Mouse (Mus musculus) cerebellum, adult 18-20 months (tissue): Measurements from ENCODE around the gene Ywhag.
A peak's percentile ranks its signal among the peaks of the same experiment; 100 is the strongest.

Source experiments
- DNase-seq, 2 experiments: peaks; one replicate each; pipeline ENCODE4 v3.0.0; 2021

Gene Ywhag

DNA sequence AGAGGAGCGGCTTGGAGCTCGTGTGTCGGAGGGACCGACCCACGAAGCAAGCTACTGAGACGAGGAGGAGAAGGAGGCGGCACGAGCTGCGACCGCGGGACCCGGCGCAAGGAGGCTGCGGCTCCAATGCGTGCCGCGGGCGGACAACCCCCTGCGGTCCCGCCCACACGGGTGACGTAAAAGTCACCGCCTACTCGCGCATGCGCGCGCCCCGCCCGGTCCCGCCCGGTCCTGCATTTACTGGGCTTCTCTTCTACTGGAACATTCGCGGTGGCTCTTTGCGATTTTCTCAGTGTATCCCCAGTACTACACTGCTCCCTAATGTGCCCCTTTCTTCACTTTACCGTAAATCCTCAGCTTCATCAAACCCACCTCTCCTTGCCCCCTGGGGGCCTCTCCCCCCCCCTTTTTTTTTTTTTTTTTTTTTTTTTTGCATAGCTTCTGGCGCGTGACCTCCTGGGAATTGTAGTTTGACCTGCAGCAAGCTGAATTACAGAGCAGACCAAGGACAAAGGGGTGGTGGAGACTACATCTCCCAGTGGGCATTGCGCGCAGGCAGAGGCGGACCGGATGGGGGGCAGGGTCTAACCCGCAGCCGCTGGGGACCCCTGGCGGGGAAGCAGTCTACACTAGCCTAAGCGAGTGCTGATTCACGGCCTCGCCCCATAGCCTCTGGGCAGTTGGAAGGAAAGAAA lies at the start of gene Ywhag:
Gene Ywhag, minus strand, starts transcription at position 136 of the 695 bp plus-strand sequence.
- DNase-seq: peak; percentile 98 to 99

DNA sequence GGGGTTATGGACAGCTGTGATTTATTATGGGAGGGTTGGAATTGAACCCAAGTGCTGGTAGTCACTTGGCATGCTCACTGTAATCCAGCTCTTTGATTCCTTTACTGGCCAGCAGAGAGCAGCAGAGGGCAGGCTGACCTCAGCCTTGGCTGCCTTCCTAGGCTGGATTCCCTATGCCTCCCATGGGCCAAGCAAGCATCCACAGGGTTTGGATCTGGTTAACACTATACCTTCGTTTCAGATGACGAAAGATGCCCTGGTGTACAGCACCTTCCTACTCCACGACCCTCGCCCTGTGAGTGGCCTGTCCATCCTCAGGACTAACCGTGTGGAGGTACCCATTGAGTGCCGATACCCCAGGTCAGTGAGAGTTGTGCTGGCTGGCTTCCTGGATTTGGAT lies 48.0 kb upstream of the Ywhag start:
- DNase-seq: peak; percentile 71 to 80

DNA sequence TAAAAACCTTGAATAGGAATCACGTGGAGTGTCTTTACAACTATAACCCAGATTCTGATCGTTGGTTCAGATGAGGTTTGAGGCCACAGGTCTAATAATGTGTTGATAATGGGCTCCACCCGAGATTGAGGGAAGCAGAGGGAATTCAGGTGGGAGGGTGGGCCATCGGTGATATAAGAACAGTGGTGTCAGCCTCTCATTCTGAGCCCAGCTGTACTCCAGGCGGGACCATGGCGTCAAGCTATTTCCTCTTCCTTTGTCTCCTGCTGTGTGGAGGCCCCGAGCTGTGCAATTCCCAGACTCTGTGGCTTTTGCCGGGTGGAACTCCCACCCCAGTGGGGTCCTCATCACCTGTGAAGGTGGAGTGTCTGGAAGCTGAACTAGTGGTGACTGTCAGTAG lies 45.5 kb upstream of the Ywhag start, which contains the start of gene Zp3:
Gene Zp3, plus strand, starts transcription at position 196 of the 400 bp plus-strand sequence.
- no peak for DNase-seq

DNA sequence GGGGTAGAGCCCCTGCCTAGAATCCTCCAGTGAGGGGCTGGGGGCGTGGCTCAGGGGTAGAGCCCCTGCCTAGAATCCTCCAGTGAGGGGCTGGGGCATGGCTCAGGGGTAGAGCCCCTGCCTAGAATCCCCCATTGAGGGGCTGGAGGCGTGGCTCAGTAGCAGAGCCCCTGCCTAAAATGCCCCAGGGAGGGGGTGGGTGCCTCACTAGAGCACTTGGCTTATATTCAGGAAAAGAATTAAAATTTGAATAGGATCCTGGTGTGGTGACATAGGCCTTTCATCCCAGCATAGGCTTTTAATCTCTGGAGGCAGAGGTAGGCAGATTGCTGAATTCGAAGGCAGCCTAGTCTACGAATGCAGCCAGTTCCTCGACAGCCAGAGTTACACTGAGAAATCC lies 45.0 kb upstream of the Ywhag start:
- no peak for DNase-seq

DNA sequence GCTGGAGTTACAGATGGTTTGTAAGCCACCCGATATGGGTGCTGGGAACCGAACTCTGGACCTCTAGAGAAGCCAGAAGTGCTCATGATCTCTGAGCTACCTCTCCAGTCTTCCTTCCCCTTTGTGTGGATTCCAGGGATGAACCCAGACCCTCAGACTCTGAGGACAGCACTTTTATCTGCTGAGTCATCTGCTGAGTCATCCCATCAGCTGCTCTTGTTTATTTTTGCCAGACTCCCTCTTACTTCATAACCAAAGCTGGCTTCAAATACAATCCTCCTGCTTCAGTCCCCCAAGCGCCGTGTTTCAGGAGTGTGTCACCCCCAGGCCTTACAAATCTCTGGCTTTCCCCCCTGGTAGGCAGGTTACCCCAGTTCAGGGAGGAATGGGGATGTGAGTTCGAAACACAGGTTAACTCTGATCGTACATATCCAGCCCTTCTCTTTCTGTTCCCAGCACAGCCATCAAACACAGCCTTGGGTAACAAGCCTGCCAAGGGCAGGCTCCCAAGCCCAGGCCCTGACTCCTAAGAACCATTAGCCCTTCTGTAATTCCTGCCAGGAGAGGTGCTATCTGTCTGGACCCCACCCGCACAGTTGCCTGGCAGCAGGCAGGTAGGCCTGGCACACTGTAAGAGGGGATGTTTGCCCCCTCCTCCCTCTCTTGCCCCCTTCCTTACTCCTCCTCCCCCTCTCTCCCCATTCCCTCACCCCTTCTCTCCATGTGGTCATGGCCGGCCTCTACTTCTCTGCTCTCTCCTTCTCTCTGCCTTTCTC lies 41.7 kb upstream of the Ywhag start:
- DNase-seq: no peak

DNA sequence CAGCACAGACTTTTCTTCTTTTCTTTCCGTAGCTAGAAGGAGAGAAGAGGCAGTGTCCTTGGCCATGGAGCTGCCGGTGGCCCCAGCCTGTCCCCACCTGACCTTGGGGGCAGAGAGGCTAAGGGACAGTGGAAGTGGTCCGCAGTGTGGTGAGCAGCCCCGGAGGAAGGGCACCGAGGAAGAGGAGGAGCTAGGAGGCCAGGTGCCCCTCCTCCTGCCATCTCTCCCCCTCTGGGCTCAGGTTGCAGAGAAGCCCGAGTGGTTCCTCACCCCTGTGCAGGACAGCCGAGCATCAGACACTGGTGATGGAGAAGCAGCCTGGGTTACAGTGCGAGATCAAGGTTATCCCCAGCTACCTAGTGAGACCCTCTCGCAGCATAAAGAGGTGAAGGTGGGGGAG lies 39.9 kb upstream of the Ywhag start, which contains the start of gene Ssc4d:
Gene Ssc4d, minus strand, starts transcription at position 167 of the 400 bp plus-strand sequence.
- DNase-seq: no peak

DNA sequence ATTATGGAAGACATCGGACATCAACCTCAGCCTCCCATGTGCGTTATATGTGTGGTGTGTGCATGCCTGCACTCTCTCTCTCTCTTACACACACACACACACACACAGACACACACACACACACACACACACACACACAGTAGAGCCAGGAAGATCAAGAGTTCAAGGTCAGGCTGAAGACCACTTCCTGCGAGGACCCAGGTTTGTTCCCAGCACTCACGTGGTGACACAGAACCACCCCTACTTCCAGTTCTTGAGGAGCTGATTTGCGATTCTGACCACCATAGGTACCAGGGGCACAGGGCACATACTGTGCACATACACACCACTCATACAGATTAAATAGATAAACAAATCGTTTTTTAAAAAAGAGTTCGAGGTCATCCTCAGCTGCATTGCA lies 37.5 kb upstream of the Ywhag start:
- DNase-seq: no peak

DNA sequence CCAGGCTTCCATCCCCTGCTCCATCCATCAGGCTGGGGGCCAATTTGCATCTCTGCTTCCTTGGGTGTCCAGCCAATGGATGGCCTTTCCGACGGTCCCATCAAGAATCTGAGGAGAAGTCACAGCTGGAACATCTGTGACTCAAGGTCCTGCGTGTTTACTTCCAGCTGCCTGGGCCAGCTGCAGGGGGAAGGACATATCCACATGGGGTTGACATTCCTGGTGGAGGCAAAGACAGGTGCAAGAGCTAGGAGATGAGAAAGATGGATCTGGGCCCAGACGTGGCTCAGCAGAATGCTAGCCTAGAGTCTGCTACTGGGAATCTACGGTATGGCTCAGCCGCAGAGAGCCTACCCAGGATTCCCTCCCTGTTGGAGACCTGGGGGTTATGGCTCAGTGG lies 35.8 kb upstream of the Ywhag start:
- no peak for DNase-seq

DNA sequence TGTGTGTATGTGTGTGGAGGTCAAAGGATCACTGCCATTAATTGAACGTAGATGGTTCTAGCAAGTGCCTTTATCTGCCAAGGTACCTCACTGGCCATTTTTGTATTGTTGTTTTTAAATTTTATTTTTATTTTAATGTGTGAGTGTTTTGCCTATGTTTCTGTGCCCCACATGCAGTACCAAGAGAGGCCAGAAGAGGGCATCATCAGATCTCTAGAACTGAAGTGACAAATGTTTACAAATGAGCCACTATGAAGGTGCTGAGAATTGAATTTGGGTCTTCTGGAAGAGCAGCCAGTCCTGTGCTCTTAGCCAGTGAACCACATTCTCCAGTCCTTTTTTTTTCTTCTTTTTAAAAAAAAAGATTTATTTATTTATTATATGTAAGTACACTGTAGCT lies 34.4 kb upstream of the Ywhag start:
- DNase-seq: peak; percentile 54 to 62

DNA sequence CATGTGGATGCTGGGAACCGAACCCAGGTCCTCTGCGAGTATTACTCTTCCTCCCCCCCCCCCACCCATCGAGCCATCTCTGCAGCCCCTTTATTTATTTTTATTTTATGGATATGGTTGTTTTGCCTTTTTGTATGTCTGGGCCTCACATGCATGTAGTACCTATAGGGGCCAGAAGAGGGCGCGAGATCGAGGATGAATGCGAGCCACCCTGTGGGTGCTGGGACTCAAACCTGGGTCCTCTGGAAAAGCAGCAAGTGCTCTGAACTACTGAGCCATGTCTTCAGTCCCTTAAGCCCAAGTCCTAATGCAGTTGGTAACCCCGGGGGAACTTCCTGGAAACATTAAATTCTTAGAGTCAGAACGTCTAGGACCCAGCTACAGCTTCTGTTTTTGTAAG lies 32.5 kb upstream of the Ywhag start:
- DNase-seq: no peak

DNA sequence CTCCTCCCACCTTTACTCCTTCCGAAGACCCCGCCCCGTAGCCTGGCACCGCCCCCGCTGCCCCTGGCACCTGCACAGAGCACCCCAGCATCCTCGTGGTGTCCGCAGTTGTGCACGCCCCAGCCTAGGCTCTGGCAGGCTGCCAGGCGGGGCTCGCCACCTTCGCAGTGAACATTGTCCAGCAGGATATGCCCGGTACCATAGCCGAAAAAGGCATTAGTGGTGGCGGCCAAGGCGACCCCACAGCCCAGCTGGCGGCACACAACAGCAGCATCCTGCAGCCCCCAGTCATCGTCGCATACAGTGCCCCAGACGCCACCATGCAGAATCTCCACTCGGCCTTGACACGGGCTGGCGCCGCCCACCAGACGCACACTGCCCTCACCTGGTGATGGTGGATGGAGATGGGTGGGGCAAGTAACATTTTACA lies 31.1 kb upstream of the Ywhag start:
- DNase-seq: peak; percentile 30 to 48

DNA sequence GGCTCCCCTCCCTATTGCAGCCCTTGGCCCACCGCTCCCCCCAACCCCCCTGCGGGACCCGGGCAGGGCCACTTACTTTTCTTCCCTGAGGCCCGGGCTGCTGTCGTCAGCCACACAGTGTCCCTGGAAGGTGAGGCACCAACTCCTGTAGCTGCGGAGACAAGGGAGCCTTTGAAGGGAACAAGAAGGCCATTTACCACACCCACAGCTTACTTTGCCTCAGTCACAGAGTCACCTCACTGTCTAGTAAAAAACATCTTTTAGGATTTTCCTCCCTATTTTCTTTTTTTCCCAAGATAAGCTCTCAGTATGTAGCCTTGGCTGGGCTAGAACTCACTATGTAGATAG lies 28.8 kb upstream of the Ywhag start:
- DNase-seq: no peak

DNA sequence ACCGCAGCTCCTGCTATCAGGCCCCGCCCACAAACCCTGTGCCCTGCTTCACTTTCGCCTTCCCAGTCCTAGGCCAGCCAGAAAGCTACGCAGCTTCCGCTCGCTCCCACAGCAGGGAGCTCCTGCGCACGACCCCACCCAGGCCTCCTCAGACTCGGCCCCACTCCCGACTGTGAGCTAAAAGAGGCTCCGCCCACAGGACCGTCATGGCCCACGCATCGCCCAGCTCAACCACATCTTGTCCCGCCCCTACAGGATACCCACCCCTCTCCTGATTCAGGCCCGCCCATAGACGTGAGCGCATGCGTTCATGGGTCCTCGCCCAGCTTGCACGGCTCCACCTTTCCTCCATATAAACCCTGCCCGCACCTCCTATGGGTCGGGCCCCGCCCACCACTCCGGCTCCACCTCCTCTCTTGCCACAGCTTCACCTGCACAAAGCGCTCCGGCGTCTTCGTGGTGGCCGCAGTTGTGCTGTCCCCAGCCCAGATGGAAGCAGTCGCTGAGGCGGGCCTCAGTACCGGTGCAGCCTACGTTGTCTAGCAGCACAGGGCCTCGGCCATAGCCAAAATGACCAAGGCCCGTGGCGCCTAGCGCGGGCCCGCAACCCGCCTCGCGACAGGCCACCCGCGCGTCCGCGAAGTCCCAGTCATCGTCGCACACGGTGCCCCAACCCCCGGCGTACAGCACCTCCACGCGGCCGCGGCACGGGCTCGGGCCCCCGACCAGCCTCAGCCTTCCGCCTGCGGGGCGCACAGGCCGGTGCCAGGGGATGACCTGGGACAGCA lies 28.3 kb upstream of the Ywhag start:
- DNase-seq: peak; percentile 96 to 99

DNA sequence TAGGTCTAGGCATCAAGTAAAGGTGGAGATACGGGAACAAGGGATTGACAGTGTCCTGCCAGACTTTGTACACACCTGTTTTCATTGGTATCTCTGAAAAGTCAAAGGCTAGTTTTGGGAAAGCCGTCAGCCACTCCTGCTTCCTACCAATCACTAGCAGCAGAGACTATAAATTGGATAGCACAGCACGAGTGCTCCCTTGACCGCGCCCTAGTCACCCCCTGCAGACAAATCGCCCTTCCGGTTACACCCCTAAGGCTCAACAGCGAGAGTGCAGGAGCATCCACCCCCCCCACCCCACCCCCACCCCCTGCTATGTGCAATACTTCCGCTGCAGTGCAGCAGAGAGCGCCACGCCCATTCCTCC lies 27.7 kb upstream of the Ywhag start:
- no peak for DNase-seq

DNA sequence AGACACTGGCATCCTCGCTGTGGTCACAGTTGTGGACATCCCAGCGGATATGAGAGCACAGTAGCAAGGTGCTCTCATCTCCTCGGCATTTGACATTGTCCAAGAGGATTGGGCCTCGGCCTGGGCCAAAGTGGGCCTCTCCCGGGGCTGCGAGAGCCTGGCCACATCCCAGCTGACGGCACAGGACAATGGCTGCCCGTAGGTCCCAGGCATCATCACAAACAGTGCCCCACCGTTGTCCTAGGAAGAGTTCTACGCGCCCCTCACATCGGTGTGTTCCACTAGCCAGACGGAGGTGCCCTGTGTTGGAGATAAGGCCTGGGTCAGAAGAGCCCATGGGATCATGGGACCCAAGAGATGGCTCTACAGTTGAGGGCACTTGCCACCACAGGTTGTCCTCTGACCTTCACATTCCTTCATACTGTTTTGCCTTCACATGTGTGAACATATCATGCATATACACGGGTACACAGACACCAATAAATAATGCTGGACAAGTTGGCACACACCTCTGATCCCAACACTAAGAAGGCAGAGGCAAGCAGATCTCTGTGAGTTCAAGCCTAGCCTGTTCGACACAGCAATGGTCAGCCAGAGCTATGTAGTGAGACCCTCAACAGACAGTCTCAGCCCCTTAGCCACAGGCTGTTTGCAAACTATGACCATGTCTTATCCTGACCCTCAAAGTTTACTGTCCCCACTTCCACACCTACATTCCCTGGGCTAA lies 26.7 kb upstream of the Ywhag start:
- DNase-seq: no peak

DNA sequence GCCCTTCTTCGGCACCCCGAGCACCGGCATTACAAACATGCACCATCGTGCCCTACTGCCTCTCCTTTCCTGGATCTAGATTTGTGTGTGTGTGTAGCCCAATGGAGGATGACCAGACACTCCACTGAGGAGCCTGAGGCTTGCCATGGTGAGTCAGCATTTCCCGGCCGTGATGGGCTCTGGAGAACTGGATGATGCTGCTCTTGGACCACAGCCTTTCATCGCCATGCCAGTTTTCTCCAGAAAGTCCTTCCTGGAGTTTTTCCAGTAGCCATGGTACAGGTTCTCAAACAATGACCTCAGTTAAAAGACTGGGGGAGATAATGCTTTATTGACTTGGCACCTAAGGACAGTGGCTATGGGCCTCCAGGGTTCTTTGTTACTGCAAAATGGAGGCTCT lies 25.5 kb upstream of the Ywhag start:
- DNase-seq: no peak

DNA sequence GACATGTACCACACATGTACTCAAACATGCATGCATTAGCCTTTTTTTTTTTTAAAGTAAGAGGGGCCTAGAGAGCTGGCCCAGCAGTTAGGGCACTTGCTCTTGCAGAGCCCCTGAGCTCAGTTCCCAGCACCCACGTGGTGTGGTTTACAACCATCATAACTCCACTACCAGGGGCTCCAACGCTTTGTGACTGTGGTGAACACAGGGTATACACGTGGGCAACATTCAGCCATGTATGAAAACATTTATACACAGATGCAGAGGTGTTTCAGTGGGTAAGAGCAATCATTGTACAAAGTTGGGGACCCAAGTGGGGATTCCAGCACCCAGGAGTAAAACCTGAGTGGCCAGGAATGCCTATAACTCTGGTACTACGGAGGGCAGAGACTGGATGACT lies 24.0 kb upstream of the Ywhag start:
- DNase-seq: no peak

DNA sequence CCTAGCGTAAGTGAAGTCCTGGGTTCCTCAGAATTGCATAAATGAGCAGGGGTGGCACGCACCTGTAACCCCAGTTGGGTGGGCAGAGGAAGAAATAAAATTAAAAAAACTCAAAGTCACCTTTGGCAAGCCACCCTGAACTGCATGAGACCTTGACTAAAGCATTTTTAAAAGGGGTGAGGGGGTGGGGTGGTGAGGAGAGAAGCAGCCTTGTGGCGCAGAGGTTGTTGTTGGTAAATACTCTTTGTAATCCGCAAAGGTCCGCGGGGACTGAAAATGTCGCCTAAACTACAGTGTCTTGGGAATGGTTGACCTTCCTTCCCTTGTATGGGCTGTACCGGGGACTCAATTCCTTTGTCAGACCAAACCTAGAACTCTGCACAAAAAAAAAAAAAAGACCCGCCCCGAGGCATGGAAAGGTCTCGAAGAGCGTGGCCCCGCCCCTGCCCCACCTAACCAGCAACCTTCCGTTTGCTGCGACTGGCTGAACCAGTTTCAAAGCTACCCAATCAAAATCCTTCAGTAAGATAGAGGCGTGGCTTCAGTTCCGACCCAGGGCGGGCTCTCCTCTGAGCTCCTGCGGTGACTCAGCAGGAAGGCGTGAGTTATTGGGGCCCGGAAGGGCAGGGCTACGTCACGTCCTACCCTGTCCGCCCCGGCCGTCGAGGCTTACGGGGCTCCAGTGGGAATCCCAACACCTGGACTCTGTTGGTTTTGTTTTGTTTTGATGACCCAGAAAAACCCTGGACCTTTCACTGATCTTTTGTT lies 23.0 kb upstream of the Ywhag start:
- DNase-seq: peak; percentile 84 to 93

DNA sequence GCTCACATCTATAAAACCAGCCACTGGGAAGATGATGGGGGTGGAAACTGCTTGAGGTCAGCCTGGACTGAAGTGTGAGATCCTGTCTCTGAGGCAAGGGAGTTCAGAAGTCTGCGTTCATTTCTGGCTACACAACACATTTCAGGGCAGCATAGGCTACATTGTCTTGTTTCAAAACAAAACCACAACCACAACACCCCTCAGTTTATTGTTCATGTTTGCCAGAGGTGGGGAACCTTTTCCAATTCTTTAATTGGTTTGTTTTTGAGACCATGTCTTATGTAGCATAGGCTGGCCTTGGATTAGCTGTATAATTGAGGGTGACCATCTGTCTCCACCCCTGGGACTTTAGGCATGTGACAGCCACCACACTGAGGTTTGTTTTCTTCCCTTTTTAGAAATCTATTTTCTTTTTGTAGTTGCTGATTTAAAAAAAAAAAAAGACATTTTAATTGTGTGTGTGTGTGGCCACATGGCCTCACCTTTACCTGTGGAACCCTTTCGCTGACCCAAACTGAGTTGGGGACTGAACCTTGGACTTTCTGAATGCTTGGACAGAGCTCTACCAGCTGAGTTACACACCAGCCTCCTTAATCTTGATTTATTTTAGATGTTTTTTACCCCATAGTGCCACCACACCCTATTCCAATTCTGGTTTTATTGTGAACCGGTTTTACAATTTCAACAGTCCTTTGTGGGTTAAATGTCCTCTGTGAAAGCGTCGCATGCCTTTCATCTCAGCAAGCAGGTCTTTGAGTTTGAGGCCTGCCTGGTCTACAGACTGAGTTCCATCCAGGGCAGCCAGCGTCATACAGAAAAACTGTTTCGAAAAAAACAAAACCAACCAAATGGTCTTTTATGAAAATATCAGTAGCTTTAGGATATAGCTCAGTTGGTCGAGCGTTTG lies 22.1 kb upstream of the Ywhag start:
- DNase-seq: no peak

DNA sequence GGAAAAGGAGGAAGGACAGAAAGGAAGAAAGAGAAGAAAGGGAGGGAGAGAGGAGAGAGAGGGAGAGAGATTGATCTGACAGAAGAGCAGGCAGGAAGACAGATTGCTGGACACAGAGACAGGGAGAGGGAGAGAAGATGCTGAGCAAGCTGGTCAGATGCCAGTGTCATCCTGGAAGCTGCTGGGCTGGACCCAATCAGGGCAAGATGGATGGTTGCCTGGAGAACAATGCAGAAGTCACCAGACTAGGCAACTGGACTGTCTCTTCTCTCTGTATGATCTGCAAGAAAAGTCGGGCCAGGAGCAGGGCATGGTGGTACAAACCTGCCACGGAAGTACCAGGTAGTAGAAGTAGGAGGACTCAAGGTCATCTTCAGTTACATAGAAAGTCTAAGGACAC lies 18.4 kb upstream of the Ywhag start:
- DNase-seq: peak; percentile 39 to 49

DNA sequence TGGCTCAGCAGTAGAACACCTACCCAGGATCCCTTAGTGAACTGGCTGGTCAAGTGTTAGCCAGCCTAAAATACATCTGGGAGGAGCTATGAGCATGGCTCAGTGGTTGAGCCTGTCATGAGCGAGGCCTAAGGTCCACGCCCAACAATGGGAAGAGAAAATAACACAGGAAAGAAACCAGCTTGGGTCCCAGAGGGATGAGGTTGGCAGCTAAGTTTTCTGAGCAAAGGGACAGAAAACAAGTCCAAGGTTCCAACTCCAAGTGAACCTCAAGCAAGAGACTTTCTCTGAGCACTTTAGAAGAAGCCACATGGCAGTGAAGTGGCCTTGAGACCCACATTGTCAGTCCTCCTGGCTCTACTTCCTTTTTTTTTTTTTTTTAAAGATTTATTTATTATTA lies 17.2 kb upstream of the Ywhag start:
- no peak for DNase-seq
